Mouse (Mus musculus): ENCODE measurements around the gene Fstl1. TPM values are rescaled to one million over a fixed set of nuclear protein-coding genes. Genes with fewer than 3 reads are reported as not detected.

Fstl1 gene
- total RNA-seq, 2 experiments from 2014 or later = not detected

DNA sequence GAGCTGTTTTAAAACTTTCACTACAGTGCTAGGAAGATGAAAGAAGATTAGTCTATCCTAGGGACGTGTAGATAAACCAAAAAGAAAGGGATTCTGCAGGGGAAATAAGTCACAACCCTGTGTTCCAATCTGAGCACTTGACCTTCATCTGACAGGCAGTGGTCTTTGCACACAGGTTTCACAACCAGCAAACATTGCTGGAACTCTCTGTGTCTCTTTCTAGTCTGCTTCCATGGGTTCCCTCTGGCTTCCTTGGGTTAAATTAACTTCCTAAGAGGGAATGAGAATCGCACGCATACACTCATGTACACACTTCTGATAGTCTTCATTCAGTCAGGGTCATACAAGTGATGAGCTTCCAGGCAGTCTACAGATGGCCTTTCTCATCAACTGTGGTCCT is 87.2 kb downstream of the Fstl1 start:
- ATAC-seq (replicated peaks; ENCODE audit: poor library complexity, severe bottlenecking) = no peak

DNA sequence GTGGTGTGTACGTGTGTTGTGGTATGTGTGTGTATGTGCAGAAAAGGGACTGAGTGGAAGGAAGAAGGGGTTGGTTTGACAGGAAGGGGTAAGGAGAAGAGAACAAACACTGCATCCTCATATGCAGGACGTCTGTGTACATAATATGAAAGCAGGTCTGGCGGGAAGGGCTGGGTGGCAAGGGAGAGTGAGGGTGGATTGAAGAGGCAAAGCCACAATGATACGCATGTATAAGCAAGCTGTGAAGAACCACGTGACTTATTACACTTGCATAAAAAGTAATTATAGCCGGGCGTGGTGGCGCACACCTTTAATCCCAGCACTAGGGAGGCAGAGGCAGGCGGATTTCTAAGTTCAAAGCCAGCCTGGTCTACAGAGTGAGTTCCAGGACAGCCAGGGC is 89.2 kb downstream of the Fstl1 start:
- ATAC-seq (replicated peaks; ENCODE audit: poor library complexity, severe bottlenecking) = no peak

DNA sequence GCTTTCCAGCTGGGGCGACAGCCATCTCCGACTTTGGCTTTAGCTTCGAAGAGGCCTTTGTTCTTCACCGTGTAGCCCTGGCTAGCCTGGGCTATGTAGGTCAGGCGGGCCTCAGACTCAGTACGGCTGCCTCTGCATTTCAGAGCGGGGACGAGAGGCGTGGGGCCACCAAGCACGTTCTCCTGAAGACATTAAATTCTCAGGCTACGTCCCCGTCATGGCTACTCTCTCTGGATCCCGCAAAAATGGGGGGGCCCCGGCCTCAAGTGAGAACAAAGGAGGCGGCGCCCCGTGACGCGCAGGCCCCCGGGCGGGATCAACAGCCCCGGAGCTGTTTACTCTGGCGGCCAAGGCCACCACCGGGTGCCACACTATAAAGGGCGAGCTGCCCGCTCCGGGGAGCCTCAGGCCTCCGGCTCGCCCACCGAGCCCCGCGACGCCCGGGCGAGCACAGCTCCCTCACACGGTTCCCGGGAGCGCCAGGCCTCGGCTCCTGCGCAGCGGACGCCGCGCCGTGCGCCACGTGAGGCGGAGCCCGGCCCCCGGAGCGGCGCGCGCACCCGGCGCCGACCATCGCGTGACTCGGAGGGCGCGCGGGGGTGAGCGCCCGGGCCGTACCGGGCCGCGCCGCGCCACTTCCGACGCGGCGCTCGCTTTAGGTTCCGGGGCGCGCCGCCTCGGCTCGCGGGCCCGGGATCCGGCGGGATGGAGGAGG is 91.3 kb downstream of the Fstl1 start, which contains the start of gene Lrrc58:
Gene Lrrc58 (plus strand): TSS at position 599 of the 715 bp plus-strand sequence.
- peak; percentile 66 for ATAC-seq (replicated peaks; ENCODE audit: poor library complexity, severe bottlenecking)

DNA sequence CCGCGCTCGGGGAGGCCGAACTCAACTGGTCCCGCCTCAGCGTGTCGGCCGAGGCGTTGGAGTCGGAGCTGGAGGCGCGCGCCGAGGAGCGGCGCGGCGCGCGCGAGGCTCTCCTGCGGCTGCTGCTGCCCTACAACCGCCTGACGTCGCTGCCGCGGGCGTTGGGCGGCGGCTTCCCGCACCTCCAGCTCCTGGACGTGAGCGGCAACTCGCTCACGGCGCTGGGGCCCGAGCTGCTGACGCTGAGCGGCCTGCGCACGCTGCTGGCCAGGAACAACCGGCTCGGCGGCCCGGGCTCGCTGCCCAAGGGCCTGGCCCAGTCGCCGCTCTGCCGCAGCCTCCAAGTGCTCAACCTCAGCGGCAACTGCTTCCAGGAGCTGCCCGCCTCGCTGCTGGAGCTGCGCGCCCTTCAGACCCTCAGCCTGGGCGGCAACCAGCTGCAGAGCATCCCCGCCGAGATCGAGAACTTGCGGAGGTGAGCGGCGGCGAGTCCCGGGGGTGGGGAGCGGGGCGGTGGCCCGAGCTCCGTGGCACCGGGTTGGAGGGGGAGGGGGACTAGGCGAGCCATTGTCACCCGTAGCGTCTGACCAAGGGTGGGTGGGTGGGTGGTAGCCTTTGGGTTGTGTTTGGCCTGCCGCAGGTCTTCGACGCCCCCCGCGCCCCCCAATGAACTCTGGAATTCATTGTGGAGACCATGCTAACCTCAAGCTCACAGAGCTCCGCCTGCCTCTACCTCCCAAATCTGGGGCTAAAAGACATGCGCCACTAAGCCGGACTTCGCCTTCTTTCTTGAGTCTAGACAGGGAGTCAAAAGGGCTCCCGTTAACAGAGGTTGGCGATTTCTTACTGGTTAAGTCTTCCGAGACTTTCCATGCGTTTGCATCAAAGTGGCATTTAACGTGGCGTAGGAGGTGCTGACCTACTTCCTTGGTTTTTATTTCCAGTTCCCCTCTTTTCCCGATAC is 92.1 kb downstream of the Fstl1 start:
- ATAC-seq (replicated peaks; ENCODE audit: poor library complexity, severe bottlenecking) = peak; percentile 49

DNA sequence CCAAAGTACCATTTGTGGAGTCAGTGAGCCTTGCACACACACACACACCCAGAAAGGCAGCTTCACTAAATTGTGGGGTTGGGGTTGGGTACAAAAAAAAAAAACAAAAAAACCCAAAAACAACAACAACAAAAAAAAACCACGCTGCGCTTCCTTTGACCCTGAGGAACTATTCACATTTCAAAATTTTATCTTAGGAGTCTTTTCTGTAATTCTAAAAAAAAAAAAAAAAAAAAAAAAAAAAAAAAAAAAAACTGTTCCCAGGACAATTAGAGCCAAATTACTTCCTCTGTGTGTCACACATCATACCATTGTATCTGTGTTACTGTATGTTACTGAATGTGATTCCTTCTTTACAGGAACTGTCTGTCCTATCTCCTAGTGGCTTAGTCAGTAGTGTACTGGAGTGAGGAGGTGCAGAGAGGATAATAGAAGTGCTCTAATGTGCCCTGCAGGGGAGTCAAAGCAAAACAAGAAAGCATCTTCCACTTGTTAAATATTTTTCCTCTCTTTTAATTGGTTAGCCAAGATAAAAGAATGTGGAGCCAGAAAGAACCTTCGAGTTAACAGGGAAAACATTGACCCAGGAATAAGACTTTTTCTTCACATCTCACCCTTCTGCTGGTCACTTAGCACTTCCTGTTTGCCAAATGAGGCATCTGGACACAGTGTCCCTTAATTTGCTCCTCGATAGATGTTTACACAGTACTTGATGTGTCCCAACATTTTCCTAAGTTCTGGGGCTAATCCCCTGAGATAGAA is 93.0 kb downstream of the Fstl1 start:
- ATAC-seq (replicated peaks; ENCODE audit: poor library complexity, severe bottlenecking) = 0 out of 2 replicates have a peak, but pooled peaks have one; percentile 11

GRCm38 (mm10) chr16:37871112-37871715 is 94.5 kb downstream of the Fstl1 start:
- 0 out of 2 replicates have a peak, but pooled peaks have one; percentile 13 for ATAC-seq (replicated peaks; ENCODE audit: poor library complexity, severe bottlenecking)

DNA sequence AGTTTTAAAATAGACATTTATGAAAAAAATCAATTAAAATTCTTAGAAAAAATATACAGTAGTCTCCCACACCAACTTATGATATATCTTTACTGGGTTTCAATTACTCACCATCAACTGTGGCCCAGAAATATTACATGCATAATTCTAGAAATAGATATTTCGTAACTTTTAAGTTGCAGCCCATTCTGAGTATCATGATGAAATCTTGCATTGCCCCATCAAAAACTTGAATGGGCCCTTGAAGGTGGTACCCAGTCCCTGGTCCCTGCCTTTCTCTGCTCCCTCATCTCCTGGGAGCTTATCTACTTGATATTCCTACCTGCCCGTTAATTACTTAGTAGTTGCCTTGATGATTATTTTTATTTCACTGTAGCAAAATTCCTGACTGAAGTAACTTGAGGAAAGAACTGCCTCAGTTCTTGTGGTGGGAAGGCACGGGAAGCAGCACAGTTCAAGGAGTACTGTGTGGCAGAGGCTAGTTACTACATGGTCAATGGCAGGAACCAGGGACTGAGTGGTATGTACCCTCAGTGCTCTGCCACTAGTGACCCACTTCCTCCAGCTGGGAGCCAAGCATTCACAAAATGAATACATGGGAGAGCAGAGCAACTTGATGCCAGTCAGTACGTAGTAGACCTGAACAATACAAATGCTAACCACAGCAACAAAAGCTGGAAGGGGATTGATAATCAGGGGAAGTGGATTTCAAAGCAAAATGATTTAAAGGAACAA is 98.0 kb downstream of the Fstl1 start:
- peak; percentile 76 for ATAC-seq (replicated peaks; ENCODE audit: poor library complexity, severe bottlenecking)

DNA sequence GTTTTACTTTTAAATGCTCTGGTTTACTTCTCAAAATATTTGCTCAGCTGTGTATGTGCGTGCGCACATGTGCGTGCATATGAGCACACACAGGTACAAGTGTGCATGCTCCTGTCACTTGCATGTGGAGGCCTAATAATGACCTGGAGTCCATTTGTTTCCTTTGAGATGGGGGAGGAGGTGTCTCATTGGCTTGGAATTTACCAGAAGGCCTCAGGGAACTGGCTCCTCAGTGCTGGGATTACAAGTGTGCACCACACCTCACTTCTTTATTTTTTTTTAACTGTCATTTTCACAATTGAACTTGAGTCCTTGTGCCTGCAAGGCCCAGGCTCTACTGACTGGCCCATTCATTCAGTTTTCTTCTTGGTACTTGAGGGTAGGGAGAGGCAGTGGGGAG is 100.7 kb downstream of the Fstl1 start:
- ATAC-seq (replicated peaks; ENCODE audit: poor library complexity, severe bottlenecking) = no peak

DNA sequence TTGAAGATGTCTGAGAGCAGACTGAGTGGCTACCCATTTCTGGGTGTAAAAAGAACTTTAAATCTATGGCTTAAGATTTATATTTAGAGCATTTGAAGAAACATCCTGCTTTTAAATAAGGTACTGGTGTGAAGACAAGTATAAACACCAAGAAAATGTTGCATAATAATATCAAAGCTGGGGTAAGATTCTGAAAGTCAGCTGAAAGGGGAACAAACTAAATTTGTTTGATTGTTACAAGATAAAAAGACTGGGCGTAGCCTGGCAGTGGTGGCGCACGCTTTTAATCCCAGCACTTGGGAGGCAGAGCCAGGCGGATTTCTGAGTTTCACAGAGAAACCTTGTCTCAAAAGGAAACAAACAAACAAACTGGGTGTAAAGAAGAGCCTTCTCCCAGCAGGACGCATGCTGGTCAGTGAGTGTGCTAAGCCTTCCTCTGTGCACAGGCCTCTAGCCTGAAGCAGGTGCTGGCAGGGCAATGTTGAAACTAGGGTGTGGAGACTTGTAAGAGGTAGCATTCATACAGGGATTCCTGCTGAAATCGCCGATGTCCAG is 102.4 kb downstream of the Fstl1 start:
- peak; percentile 62 for ATAC-seq (replicated peaks; ENCODE audit: poor library complexity, severe bottlenecking)

- ATAC-seq (replicated peaks; ENCODE audit: poor library complexity, severe bottlenecking) = no peak
These were observed 103.2 kb downstream of the Fstl1 start for GRCm38 (mm10) chr16:37879750-37880419.

- no peak for ATAC-seq (replicated peaks; ENCODE audit: poor library complexity, severe bottlenecking)
These were observed 104.5 kb downstream of the Fstl1 start for GRCm38 (mm10) chr16:37881168-37881567.

Other genes with a start within 250 kb of the Fstl1 start
- gene Gtf2e1, start 237.1 kb upstream of the Fstl1 start, total RNA-seq (2014; fragmentation: Nextera tagmentation) = 22.0 and 25.4 TPM in 2 replicates
- gene Gtf2e1, start 237.1 kb upstream of the Fstl1 start, total RNA-seq (2017) = 22.9 and 23.2 TPM in 2 replicates
- 10.2 and 13.1 TPM in 2 replicates for gene Rabl3, start 237.0 kb upstream of the Fstl1 start, total RNA-seq (2014; fragmentation: Nextera tagmentation)
- gene Rabl3, start 237.0 kb upstream of the Fstl1 start, total RNA-seq (2017) = 7.5 and 15.5 TPM in 2 replicates
- gene Hgd, start 196.7 kb upstream of the Fstl1 start, total RNA-seq (2014; fragmentation: Nextera tagmentation) = not detected in 2 replicates
- gene Hgd, start 196.7 kb upstream of the Fstl1 start, total RNA-seq (2017) = not detected in 2 replicates
- 61.7 and 68.5 TPM in 2 replicates for gene Ndufb4, start 122.4 kb upstream of the Fstl1 start, total RNA-seq (2014; fragmentation: Nextera tagmentation)
- 17.2 and 18.8 TPM in 2 replicates for gene Ndufb4, start 122.4 kb upstream of the Fstl1 start, total RNA-seq (2017)
- gene Gm36028, start 84.3 kb downstream of the Fstl1 start, total RNA-seq (2014; fragmentation: Nextera tagmentation) = 0.92 TPM in 1 of 2 replicates, not detected in the other
- not detected in 2 replicates for gene Gm36028, start 84.3 kb downstream of the Fstl1 start, total RNA-seq (2017)
- gene Lrrc58, start 91.5 kb downstream of the Fstl1 start, total RNA-seq (2014; fragmentation: Nextera tagmentation) = 59.3 and 60.5 TPM in 2 replicates
- 55.8 TPM in 2 replicates for gene Lrrc58, start 91.5 kb downstream of the Fstl1 start, total RNA-seq (2017)
- gene Gpr156, start 139.6 kb downstream of the Fstl1 start, total RNA-seq (2014; fragmentation: Nextera tagmentation) = not detected in 2 replicates
- gene Gpr156, start 139.6 kb downstream of the Fstl1 start, total RNA-seq (2017) = not detected in 2 replicates

Data from granulocyte monocyte progenitor cell, adult 5-6 weeks (primary cell).